Mouse (Mus musculus) spleen, postnatal 10 days (tissue): Measurements from ENCODE around the gene Magea8.
"Not testable (repeated sequence)": the region's sequence is repeated elsewhere in the genome, so short reads cannot be mapped to it uniquely, and the experiment has no call there.

Experiments used
- DNase-seq, 2 experiments: peaks; one replicate each; pipeline ENCODE4 v3.0.0; 2021 to 2022; ENCODE audit warnings: low spot score in 2 of 2

Magea8 gene

DNA sequence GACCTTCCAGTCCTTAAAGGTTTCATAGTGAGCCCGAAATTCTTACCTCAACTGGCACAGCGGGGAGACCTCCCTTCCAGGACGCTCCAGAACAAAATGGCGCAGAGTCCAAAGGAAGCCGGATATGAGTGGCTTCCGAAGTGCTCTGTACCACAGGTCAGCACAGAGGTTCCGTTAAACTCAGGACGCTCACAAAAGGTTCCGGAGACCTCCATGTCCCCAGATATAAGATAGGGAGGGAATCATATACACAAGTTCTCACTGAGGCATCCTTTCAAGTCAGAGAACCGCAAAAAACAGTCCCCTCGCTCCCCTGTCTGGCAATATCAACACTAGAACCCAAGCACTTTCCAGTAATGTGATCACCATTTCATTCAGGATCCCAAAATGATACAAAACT is at the start of gene Magea8:
Gene Magea8, minus strand, starts transcription at position 101 of the 400 bp plus-strand sequence.
- not testable (repeated sequence) for DNase-seq

DNA sequence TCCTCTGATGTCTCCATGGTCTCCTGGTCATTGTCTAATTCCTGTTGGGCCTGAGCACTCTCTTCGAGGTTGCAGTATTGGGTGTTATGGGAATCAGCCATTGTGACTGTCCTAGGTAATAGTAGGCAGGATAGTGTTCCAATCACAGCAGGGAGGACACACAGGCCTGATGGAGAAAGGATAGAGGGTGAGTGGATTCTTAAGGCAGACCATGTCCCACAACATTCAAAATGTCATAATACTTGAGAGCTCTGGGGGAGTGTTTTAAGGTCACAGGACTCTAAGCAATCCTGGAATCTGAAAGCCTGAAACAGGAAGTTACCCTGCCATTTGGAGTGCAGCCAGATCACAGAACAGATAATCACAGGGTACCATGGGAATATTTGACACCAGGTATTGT is 46.2 kb downstream of the Magea8 start, which contains the start of gene Magea3:
Gene Magea3, minus strand, starts transcription at position 101 of the 400 bp plus-strand sequence.
- DNase-seq: not testable (repeated sequence)

DNA sequence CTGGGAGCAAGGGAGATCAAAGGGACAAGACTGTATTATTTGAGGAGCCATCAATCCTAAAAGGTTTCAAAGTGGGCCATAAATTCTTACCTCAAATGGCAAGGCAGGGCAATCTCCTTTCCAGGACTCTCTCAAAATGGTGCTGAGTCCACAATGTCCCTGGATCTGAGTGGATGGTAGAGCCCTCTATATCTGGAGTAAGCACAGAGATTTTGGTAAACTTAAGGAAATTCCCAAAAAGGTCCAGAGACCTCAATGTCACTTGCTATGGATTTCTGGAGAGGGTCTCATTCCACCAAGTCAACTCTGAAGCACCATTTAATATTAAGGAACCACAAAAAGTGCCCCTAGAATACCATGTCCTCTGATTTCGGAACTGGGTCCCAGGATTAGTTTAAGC is 59.8 kb downstream of the Magea8 start, which contains the start of gene Magea6:
Gene Magea6, minus strand, starts transcription at position 101 of the 400 bp plus-strand sequence.
- not testable (repeated sequence) for DNase-seq
